Mouse (Mus musculus) midbrain, embryonic 14.5 days (tissue): ENCODE measurements at regions not wholly inside any gene's neighbourhood (a gene's known extent, or its start where the extent isn't known, plus 50 kb on each side); places are given as distances from the start of the nearest gene placed in this dataset.

Experiments
- ATAC-seq: fragments of 200-750 bp; cut with Nextera tagmentation; 2 replicates; pipeline ENCODE4 v1.8.0; 2017; ENCODE audit warnings: moderate number of reproducible peaks, moderate library complexity; ENCODE audit not compliant: low FRiP score, low TSS enrichment
- DNase-seq: peaks from one replicate; pipeline ENCODE4 v3.0.0-alpha.2; 2015
- H3K27ac ChIP-seq: fragments of 300-500 bp; sonication (generic); replicated peaks from 2 replicates; pipeline ENCODE4 v1.5.1; 2014; ENCODE audit warnings: mild to moderate bottlenecking, low read depth, low read length, moderate library complexity
- H3K27me3 ChIP-seq: fragments of 300-500 bp; sonication (generic); 2 replicates; pipeline ENCODE4 v1.6.1; 2014; ENCODE audit warnings: low read length, control low read depth, mixed read lengths; ENCODE audit not compliant: control insufficient read depth, insufficient read depth
- H3K36me3 ChIP-seq: fragments of 300-500 bp; sonication (generic); 2 replicates; pipeline ENCODE4 v1.6.1; 2014; ENCODE audit warnings: low read length, control low read depth; ENCODE audit not compliant: control insufficient read depth, insufficient read depth
- H3K4me1 ChIP-seq: fragments of 300-500 bp; sonication (generic); 2 replicates; pipeline ENCODE4 v1.6.1; 2014; ENCODE audit warnings: mild to moderate bottlenecking, antibody characterized with exemption, low read length, control low read depth; ENCODE audit not compliant: control insufficient read depth, insufficient read depth
- H3K4me2 ChIP-seq: fragments of 300-500 bp; sonication (generic); 2 replicates; pipeline ENCODE4 v1.6.1; 2014; ENCODE audit warnings: mild to moderate bottlenecking, low read length, moderate library complexity
- H3K4me3 ChIP-seq: fragments of 300-500 bp; sonication (generic); replicated peaks from 2 replicates; pipeline ENCODE4 v1.5.1; 2014; ENCODE audit warnings: low read depth, low read length
- H3K9ac ChIP-seq: fragments of 300-500 bp; sonication (generic); replicated peaks from 2 replicates; pipeline ENCODE4 v1.6.1; 2014; ENCODE audit warnings: mild to moderate bottlenecking, low read length, moderate library complexity
- H3K9me3 ChIP-seq: fragments of 300-500 bp; sonication (generic); 2 replicates; pipeline ENCODE4 v1.6.1; 2016; ENCODE audit warnings: low read length, control low read depth, mixed read lengths; ENCODE audit not compliant: control insufficient read depth
- WGBS: fragments of 180-500 bp; shearing (Covaris S2); extraction: QIAGEN DNeasy Blood & Tissue Kit; methylation state at CpG from one replicate; pipeline ENCODE4 v1.1.7; 2014; 5-methylcytosine and 5-hydroxymethylcytosine counted together

DNA sequence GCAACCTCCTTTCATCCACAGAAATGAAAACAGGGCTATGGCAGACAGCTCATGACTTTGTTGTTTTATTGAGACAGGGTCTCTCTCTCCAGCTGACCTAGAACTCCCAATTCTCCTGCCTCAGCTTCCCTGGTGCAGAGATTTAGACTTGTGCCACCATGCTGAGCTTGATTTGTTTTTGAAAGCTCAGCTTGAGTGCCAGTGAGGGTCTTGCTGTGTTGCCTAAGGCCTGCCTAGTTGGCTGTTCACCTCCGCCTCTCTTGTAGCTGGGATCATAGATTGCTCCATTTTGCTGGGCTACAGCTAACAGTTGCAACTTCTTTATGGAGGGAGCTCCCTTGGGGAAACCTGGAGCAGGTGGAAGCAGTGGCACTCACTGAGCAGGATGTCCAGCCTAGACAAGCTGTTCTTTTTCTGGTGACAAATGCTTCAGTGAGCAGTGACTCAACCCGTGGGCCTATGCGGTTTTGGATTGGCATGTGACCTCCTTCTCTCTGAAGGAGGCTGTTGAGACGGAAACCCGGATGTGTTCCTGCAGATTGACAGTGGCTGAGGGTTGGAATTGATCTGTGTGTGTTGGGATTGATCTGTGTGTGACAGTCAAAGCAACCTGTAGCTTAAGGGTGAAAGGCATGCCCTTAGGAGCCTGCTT lies 63.8 kb upstream of the Akt3 start:
- WGBS: 32% methylated on average over 5 of the region's 5 CpGs
- no peaks in the 10 kb centered on the region for H3K27me3 ChIP-seq
- 0 out of 2 replicates have a peak overlapping the region, but pooled peaks have one; percentile 65 for H3K27ac ChIP-seq
- no peak overlapping the region for H3K4me3 ChIP-seq
- DNase-seq (no peak), ATAC-seq (peak; percentile 51; the same call in 1 of the 2 replicates)
- H3K4me2 ChIP-seq: peak overlapping the region; percentile 78; the same call in 1 of the 2 replicates
- H3K4me1 ChIP-seq: no peaks in the 10 kb centered on the region
- H3K9ac ChIP-seq: no peak overlapping the region
- H3K9me3 ChIP-seq: no peaks in the 10 kb centered on the region; the same call in 1 of the 2 replicates
- no peaks in the 10 kb centered on the region for H3K36me3 ChIP-seq

DNA sequence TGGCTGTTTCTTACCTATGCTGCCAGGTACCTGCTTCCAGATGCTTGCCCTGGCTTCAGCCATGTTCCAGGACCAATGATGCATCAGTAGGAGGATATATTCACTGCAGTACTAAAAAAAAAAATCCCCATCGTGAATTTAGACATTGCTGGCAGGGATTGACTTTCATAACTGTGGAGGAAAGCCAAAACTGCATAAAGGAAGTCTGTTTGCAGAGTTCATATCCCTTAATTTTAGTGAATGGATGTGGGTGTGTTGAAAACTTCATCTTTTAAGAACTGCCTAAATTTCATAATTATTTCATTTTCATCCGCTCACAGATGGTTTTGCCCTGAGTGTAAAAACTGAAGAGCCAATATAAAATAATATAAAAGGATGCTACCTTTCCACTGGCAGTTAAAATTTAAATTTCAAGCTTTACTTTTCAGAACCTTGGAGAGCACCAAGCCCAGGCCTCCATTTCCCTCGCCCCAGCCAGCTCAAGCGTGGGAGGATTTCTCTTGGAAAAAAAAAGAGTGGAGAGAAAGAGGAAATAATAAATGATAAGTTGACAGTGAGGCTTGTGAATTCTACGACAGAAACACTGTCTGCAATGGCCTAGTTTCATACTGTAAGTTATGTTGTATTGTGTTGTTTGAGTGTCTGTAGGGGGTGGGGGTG lies 50.3 kb upstream of the Akt3 start:
- Histone ChIP-seq H3K27me3 (no peaks in the 10 kb centered on the region), H3K27ac (no peak overlapping the region), H3K4me1 (0 out of 2 replicates have a peak, but pooled peaks cover 6% of the 10 kb centered on the region), H3K4me3 (no peak overlapping the region), H3K4me2 (no peak overlapping the region), H3K9ac (no peak overlapping the region), H3K9me3 (no peaks in the 10 kb centered on the region), H3K36me3 (no peaks in the 10 kb centered on the region)
- WGBS: 37% methylated on average over 5 of the region's 5 CpGs
- DNase-seq (peak; percentile 31), ATAC-seq (no peak)
